Mouse (Mus musculus) thymus, postnatal 0 days (tissue): ENCODE data around the gene Gm29776. TPM values are rescaled to one million over a fixed set of nuclear protein-coding genes. Genes with fewer than 3 reads are reported as not detected.

ENCODE experiments used
- DNase-seq: peaks from one replicate; pipeline ENCODE4 v3.0.0-alpha.2; 2015; ENCODE audit warnings: low spot score
- polyA plus RNA-seq: library from polyadenylated mRNA; unstranded; fragments of >200 nt; fragmentation: Nextera tagmentation; extraction: Ambion mirVana; gene quantifications from 2 replicates; pipeline ENCODE4 v1.2.1, GENCODE M21; 2015

The Gm29776 gene
- polyA plus RNA-seq = 0.09 and 0.18 TPM in 2 replicates

DNA sequence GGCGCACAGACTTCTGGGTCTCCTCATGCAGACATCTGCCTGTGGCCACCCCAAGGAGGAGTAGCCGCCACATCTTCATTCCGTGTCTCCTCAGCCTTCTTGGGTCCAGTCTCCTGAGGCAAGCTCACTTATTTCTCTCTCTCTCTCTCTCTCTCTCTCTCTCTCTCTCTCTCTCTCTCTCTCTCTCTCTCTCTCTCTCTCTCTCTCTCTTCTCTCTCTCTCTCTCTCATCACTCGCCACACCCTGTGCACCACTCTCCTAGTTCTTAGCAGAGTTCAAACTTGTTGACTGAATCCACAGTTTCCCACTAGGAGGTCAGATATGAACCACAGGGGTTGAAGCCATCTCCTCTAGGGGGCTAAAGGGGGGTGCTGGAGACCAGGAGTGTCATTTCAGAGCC, at the start of gene Gm29776:
TSS of gene Gm29776 (minus strand) at position 101 of the 400 bp plus-strand sequence.
- no peak for DNase-seq

DNA sequence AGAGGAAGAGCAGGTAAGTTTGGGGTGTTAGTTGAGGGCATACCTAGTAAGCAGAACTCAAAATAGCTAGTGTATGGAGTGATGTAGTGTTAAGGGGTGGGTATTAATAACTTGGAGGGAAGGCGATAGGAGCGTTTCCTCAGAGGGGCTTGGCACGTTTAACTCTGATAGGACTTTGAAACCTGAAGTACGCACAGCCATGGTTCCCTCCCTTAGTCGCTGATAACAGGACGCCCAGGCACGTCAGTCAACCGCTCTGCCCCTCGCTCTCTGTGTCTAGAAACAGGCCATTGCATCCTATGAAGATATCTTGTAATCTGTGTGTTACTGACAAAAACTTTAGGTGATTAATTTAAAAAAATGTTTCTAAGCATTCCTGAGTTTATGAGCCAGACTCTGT, 47.4 kb upstream of the Gm29776 start:
- DNase-seq = no peak

DNA sequence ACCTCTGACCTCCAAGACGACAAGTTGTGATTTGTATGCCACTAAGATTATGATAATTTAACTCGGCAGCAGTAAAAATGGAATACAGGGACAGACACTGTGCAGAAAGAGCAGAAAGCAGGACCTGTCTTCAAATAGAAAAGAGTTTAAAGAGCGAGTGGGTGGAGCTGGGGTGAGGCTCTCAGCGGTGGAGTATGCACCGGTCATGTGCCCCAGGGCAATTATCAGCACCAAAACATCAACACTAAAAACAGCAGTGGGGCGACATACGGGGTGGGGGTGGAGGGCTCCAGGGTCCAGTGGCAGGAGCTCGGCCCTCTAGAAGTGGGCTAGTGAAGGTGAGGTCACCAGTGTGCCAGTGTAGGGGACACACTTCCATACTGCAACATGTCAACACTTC, 45.8 kb upstream of the Gm29776 start:
- DNase-seq = no peak

DNA sequence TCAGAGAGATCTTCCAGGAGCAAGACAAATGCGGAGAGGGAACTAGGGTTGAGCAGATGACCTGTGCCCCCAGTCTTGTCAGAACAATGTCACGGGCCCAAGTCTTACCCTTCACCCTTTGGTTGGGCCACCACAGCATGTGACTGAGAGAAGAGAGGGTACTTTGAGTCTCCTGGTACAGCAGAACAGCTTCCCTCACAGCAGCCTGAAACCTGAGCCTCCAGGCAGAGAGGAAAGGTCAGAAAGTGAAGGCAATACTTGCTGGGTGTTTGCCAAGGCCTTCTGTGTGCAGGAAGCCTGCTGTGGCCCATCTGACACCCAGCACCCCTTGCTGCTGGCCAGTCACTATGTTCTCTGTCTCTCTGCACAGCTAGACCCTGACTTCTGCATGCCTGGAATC, 43.7 kb upstream of the Gm29776 start:
- DNase-seq = no peak

DNA sequence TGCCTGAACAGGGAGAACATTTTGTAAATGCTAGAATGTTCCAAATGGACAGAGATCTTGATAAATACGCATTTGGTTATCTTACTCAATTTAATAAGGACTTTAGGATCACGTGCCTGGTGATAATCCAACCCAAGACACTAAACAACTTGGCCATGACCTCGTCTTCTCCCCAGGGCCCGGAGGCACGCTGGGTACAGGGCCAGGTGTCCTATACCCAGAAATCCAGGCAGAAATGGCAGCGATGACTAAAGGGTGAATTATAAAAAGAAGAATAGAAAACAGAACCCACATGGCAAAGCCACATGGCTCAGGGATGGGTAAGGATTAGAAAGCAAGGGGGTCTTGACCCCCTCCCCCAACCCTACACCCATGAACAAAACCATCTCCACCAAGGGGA, 43.1 kb upstream of the Gm29776 start:
- DNase-seq = no peak

DNA sequence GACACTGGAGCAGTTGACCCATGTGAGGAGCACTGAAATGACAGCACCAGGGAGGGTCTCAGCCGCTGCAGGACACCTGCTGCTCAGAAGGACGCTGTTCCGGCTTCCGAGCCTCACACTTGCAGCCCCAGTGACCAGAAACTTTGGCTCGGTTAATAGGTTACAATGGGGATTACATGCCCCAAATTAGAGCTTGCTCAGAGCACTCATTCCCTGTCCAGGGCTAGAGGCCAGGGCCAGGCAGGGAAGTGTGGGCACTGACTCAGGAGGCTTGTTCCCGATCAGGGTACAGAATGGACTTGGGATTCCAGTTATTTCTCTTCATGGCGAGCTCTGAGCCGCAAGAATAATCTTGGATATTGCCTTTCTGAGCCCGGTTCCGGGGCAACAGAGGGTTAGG, 39.0 kb upstream of the Gm29776 start:
- DNase-seq = no peak

DNA sequence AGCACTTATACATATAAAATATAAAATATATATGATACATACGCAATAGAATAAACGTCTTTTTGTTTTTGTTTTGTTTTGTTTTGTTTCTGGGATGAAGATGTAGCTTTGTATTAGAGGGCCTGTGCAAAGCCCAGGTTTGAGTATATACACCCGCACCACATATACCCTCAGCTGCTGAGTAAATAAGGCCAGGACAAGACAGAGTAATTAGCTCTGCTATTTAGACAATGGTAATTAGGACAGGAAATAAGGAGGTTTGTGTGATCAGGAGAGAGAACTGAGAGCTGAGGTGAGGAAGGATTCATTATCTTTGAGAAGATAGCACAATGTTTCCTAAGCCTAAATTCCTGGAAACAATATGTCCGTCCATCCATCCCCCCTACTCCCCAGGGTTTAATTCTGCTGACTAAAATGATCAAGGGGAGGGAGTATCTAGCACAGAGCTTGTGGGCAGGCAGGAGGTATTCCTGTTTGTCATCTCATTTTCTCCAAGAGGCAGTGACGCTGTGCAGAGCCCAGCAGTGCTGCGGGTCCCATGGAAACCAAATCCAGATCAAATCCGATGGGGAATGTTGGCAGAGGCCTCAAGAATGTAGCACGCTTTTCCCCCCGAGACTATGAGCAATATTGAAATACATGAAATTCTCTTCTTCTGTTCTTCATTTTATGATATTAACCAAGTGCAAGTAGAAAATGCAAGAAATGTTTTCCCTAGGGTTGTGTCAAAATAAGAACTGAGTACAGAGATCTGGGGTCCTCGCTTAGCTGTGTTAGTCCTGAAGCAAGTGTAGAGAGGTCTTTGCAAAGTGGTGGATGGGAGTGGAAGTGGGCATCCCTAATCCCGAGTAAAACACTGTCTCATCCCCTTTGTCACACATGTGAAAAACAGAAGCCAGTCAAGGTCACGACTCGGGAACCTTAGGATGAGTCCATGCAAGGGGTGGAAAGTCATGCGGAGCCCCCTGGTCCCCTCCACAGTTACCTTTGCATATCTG, 38.2 kb upstream of the Gm29776 start:
- no peak for DNase-seq

DNA sequence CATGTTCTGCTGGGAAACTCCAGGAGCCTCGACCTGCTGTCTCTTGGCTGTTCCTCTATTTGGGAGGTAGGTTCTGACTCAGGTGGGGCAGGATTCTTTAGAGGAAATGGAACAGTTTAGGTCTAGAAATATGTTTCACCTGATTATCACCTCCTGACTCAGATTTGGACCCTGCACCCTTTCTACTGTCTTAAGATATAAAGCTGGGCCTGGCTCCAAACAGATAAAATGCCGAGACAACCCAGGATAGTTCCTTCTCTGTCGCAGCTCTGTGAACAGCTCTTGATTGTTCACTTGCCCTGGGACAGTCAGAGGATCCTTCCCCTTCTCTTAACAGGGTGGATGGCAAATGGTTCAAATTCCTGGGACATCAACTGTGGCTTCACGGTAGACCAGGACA, 36.6 kb upstream of the Gm29776 start:
- no peak for DNase-seq

DNA sequence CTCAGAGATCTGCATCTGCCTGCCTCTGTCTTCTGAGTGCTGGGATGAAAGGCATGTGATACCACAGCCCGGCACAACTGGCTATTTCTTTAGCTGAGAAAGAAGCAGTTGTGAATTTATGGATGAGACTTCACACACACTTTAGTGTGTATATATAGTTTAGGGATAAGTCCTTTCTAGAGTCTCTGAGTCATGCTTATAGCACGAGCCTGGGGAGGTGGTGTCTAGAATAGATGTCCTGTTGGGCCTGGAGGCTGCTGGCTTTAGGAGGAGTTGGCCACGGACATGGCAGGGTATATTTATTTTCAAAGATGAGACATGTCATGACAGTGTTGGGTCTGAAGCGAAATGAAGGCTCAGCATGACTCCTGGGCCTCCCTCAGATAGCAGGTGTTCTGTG, 35.4 kb upstream of the Gm29776 start:
- no peak for DNase-seq

DNA sequence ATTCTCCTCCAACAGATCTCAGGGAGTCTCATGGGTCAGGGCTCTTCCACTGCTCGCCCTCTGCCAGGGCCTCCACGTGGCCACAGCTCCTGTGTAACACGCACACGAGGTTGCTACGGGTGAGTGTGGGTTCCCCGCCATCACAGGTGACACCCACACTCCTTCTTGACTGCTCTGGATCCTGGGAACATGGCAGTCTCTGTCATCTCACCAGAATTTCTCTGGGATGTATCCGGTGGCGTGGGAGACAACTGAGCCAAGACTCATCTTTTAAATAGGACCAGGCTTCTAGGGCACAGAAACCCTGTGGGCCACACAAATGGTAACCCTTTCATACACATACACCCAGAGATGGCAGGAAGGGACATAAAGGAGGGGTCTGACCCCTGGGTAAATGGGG, 33.6 kb upstream of the Gm29776 start:
- no peak for DNase-seq

DNA sequence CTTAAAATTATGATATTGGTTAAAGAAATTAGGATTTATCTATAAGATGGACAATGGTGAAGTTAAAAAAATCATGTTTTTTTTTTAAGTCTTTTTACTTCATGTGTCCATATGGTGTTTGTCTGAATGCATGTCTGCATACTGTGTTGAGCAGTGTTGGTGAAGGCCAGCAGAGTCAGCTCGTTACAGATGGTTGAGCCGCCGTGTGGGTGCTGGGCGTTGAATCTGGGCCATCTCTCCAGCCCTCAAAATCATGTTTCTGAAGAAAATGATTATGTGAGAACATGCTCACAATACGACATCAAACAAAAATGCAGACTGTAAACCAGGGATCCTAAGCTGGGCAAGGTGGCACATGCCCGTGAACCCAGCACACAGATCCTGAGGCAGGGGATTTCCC, 31.7 kb upstream of the Gm29776 start:
- no peak for DNase-seq

DNA sequence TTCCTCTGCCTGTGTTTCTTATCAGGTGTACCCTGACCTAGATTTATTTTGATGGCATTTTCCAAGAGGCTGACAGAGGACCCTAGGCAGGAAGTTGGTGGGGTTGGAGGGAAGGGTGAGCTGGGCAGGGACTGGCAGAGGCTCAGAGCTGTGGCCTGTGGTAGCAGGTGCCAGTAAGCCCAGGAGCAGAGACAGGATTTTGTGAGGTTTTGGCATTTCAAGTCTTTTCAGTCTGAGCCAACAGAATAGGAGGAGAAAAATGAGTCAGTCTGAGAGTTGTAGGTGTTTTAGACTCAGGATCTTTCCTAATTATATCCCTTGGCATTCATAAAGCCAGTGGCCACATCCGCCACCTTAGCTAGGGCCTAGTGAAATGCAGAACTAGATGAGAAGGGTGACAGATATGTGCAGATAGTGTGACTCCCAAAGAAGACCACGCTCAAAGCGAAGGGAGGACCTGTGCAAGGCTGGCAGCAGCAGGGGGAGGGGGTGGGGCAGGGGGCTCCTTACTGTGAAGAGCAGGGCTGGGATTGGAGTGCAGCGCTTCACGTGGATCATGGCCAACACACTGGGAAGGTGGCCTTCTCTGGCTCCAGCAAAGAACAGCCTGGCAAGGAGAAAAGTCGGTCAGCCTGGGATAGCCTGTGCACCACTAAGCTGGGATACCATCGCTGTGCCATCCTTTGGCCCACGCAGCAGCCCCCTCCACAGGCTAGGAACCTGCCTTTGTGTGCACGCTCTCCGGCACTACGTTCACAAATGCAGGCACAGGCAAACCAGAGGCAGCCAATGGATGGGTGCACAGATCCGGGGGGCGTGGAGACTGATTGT, 30.4 kb upstream of the Gm29776 start:
- DNase-seq = no peak

DNA sequence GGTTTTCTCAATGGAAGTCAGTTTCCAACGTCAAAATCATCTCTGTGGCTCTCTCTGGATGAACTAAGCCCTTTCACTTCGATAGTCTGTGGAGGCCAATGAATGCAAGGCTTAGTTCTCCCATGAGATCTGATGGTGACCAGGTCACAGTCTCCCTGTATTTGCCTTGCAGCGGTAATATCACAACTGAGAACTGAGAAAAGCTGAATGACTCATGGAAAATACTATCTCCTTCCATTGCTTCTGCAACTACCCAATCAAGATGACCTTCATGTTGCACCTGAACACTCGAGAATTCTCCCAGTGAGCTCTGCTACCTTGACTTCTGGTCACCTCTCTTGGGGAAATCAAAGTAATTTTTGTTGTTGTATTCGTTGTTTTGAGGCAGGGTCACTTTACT, 28.9 kb upstream of the Gm29776 start:
- DNase-seq = no peak

DNA sequence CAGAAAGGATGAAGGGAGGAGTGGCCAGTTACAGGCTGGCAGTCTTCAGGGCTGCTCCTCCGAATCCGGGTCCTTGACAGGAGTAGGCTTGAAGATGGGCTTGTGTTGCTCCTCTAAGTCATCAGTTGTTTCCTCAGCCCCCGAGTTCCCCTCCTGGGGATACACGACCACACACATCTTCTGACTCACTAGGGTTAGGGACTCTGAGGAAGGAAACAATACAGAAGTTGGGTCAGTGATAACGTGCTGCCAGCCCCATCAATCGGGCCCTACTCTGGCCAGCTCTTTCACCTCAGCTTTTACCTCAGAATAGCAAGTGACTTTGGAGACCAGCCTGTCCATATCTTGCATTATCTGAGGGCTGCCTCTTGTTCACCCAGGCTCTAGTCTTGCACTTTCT, 25.4 kb upstream of the Gm29776 start:
- no peak for DNase-seq

DNA sequence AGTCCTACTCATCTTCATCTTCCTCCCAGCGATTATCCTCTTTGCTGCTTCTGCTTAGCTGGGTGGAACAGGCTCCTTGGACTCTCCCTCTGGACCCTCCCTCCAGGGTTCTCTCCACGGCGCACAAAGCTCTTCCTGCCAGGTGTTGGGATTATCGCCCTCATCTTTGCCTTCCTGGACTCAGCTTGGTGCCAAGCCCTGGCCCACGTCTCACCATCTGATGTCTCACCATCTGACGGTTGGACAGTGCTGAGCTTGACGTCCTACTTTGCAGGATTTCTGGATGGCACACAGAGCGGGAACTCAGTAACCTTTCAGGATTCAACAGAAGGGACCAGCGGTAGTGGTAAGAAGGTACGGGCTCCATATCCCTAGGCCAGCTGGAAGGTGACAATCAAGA, 23.1 kb upstream of the Gm29776 start:
- no peak for DNase-seq

DNA sequence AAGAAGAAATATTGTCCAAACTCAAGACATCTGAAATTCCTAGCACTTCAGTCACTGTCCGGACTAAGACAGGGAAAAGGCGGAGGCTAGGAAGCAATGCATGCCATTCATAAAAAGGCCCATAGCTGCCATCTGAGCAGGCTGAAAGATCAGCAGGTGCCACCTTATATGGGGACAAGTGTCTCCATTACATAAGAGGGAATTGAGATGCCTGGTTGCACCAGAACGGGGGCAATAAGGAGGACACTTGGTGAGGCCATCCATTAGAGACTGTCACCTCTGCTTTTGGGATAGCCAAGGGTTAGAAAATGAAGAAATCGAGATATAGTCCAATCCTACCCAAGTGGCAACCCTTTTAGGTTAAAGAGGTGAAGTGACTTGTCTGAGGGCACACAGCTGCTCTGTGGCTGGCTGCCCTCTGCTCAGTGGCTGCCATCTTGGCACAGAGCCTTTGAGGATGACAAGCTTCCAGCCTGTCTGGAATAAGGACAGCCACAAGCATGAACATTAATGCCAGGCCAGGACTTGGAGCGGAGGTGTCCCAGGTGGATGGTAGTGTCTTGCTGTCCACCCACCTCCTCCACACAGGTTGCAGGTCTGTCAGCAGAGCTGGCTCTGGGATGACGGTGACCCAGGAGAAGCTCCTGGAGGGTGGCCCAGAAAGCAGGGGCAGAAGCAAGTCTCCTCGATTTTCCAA, 22.2 kb upstream of the Gm29776 start:
- DNase-seq = no peak

DNA sequence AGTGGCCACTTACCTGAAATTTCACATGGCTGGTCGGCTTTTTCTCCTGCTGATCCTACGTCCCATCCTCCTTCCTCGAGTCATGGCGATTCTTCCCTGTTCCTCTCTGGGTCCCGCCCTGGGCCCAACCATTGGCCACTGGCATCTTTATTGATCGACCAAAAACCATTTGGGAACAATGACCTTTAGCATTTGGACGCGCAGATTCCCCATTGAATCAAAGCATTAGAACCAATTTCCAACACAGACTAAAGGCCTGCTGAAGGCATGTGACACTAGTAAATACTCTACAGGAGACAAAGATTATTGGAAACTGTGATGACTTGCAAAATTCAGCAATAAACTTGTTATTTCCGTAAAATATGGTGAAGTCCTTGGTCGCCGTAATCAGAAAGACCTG, 21.4 kb upstream of the Gm29776 start:
- DNase-seq = no peak

DNA sequence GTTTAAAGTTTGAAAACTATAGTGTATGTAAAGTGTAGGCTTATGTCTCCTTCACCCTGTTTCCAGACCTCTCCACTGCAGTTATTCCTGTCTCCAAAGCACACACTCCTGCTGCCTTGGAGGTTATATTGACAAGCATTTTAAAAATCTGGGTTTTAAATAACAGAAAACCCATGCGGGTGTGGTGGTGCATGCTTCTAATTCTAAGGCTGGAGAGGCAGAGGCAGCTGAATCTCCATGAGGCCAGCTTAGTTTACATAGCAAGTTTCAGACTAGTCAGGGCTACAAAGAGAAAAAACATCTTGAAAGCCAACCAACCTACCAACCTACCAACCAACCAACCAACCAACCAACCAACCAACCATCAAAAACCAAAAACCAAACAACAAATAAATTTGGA, 16.8 kb upstream of the Gm29776 start:
- no peak for DNase-seq

DNA sequence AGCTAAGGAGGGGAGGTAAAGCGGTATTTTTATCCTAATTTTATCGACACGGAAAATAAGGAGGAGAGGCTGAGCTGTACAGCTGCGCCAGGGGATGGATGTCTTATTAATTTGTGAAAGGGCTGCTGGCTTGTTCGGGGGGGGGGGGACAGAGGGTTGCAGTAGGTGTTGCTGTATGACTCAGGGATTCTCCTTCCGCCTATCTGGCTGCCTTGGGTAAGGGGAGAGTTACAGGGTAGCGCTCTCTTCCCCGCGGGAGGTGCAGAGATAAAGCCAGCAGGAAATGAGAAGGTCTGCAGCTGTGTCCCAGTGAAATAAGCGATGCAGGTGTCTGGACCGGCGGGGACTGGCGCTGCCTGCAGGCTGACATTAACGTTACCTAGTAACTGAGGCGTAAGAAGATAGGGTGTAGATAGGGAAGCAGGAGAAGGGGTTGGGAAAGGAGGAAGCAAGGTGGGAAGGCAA, 16.0 kb upstream of the Gm29776 start:
- peak; percentile 78 for DNase-seq

DNA sequence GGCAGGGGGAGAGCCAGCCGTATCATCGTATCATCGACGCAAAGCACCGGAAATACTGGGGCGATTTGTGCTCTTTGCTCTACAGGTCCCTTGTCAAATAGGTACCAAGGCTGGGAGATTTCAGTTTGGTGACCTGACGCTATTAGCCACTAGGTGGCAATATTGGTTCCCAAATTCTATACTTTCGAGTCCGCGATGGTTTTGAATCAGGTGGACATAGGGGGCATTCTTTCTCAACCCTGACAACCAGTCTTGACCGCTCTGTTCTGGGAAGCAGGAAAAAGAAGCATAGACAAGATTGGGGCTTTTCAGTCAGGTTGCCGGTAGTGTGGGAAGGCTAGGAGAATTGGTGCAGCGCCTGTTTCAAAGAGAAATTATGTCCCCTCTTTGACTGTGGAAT, 15.5 kb upstream of the Gm29776 start:
- peak; percentile 78 for DNase-seq

DNA sequence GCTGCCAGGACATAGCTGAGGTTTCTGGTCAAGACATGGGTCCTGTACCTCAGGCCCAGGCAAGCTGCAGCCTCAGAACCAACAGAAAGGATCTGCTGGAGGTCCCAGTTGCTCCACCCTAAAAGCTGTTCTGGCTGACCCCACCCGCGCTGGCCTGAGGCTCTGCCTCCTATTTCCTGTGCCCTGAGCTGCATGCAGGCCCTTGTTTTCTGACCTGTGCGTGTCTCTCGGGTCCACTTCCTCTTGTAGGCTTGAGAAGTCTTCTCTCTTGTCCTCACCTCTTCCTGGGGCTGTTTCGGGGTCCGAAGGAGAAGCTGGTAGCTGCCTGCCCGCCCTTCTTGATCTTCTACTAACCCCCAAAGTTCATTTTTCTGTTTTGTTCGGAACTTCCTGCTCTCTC, 14.2 kb upstream of the Gm29776 start:
- DNase-seq = no peak

DNA sequence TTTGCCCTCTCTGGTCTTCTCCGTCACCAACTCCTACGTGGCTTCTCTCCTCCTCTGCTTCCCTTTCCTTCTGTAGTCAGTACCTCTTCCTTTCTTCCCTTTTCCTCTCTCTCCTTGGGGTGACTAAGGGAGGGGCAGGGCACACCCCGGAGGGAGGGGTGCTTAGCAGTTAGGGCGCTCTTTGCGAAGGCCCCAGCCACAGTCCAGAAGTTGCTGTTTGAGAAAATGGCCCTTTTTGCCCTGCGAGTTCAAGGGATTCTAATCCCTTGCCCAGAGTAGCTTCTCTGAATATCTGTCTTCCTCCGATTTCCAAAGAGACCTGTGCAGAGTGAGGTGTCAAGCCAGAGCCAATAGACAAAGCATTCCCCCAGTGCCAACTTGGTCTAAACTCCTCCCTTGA, 13.4 kb upstream of the Gm29776 start, which contains the start of gene Cebpe:
TSS of gene Cebpe (minus strand) at position 101 of the 400 bp plus-strand sequence.
- no peak for DNase-seq
